Comparison of ENCODE assay signal across 13 mouse cellular contexts in the genomic region with DNA sequence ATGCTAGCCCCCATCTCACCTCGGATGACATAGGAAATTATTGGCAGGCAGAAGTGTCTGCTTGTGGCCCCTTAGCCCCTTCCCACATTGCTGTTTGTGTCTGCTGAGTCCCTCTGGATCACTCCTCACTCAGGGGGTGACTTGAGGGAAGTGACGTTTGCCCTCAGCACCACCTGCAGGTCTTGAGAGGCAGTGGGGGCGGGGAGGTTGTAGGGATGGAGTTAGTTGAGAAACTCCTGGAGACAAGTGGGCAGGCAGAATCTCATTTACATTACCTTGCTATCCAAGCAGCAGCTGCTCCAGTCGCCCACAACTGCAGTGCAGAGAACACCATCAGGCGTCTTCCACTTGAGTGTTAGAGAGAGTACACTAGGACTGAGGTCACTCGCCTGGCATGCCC. TPM values are rescaled to one million over a fixed set of nuclear protein-coding genes. Genes with fewer than 3 reads are reported as not detected.
DNase-seq lines count a peak whose midpoint lies in the region; ATAC-seq and TF ChIP-seq lines count a peak whose summit lies in the region.
"Had no signal": no experiment of that assay in that cellular context is flagged by ENCODE, and none has a peak within 500 bp of the region (broad histone marks: within the 10 kb centered on the region; RNA-seq: fewer than 3 reads in every experiment).

No protein-coding gene starts in this region.

- H3K4me2 ChIP-seq in heart, embryonic 11.5 days = peak overlapping the region; percentile 69
- H3K4me2 ChIP-seq in lung, embryonic 14.5 days = peak overlapping the region; percentile 94

- peak overlapping the region; percentile 24; the same call in 1 of the 2 replicates for H3K27ac ChIP-seq in heart, embryonic 11.5 days (ENCODE audit: low read depth, low read length)
- no peak overlapping the region for H3K27ac ChIP-seq in lung, embryonic 14.5 days (ENCODE audit: low read depth)
- 0 out of 2 replicates have a peak overlapping the region, but pooled peaks have one; percentile 6 for H3K27ac ChIP-seq in limb, embryonic 10.5 days
- no peak overlapping the region for H3K27ac ChIP-seq in left cerebral cortex, adult 2 months
- H3K27ac ChIP-seq: forebrain, embryonic 10.5 days; intestine, embryonic 15.5 days had no signal

- ATAC-seq in heart, embryonic 11.5 days (replicated peaks; ENCODE audit: insufficient number of reproducible peaks, low FRiP score, low TSS enrichment) = no peak
- ATAC-seq in lung, embryonic 14.5 days (ENCODE audit: insufficient read depth) = no peak
- ATAC-seq: intestine, embryonic 15.5 days had no signal

- H3K9ac ChIP-seq in heart, embryonic 11.5 days (ENCODE audit: low read depth, low read length) = no peak overlapping the region
- no peak overlapping the region for H3K9ac ChIP-seq in lung, embryonic 14.5 days
- H3K9ac ChIP-seq: intestine, embryonic 15.5 days had no signal

- 17% methylated on average over 6 of the region's 6 CpGs for WGBS in heart, embryonic 11.5 days (ENCODE audit: insufficient replicate concordance)
- WGBS in lung, embryonic 14.5 days = 24% methylated on average over 6 of the region's 6 CpGs
- 27% methylated on average over 6 of the region's 6 CpGs for WGBS in limb, embryonic 10.5 days

- no peaks in the 10 kb centered on the region for H3K27me3 ChIP-seq in heart, embryonic 11.5 days (ENCODE audit: control insufficient read depth, insufficient read depth, low read length)
- no peaks in the 10 kb centered on the region for H3K27me3 ChIP-seq in lung, embryonic 14.5 days (ENCODE audit: insufficient read depth, low read length)
- H3K27me3 ChIP-seq in limb, embryonic 10.5 days (ENCODE audit: low read depth, poor library complexity, severe bottlenecking) = no peaks in the 10 kb centered on the region
- H3K27me3 ChIP-seq: intestine, embryonic 15.5 days had no signal

- H3K4me3 ChIP-seq in heart, embryonic 11.5 days (ENCODE audit: low read depth, low read length) = 0 out of 2 replicates have a peak overlapping the region, but pooled peaks have one; percentile 1
- no peak overlapping the region for H3K4me3 ChIP-seq in lung, embryonic 14.5 days (ENCODE audit: low read depth, low read length)
- no peak overlapping the region for H3K4me3 ChIP-seq in limb, embryonic 10.5 days
- no peak overlapping the region for H3K4me3 ChIP-seq in left cerebral cortex, adult 2 months
- H3K4me3 ChIP-seq: forebrain, embryonic 10.5 days; intestine, embryonic 15.5 days had no signal

- H3K4me1 ChIP-seq in heart, embryonic 11.5 days (ENCODE audit: control insufficient read depth, insufficient read depth, low read length) = peaks cover 34% of the 10 kb centered on the region
- peaks cover 17% of the 10 kb centered on the region for H3K4me1 ChIP-seq in lung, embryonic 14.5 days (ENCODE audit: insufficient read depth)
- peaks cover 38% of the 10 kb centered on the region for H3K4me1 ChIP-seq in limb, embryonic 10.5 days

- DNase-seq in heart, postnatal 10 days = no peak
- no peak for DNase-seq in lung, embryonic 14.5 days
- no peak for DNase-seq in lung, postnatal 4 days
- DNase-seq in limb, embryonic 10.5 days (ENCODE audit: low spot score) = no peak
- DNase-seq in thymus, postnatal 14 days = peak; percentile 86
- DNase-seq in left cerebral cortex, adult 2 months (ENCODE audit: extremely low spot score in 1 of 2, low spot score in 2 of 2) = no peak
- DNase-seq in adrenal gland, adult 2 months = no peak
- DNase-seq: adrenal gland, postnatal 10 days; cerebellum, adult 11 months; heart, adult 11 months had no signal

- intact Hi-C loops in heart, postnatal 10 days (cut with DNase I) = no loop called here
- intact Hi-C loops in left cerebral cortex, adult 2 months (cut with DNase I) = no loop called here

- H3K36me3 ChIP-seq in heart, embryonic 11.5 days (ENCODE audit: control insufficient read depth, insufficient read depth, low read length) = peaks cover 4% of the 10 kb centered on the region; the same call in 1 of the 2 replicates
- H3K36me3 ChIP-seq in lung, embryonic 14.5 days (ENCODE audit: insufficient read depth) = peaks cover 18% of the 10 kb centered on the region; the same call in 1 of the 2 replicates
- peaks cover 24% of the 10 kb centered on the region for H3K36me3 ChIP-seq in limb, embryonic 10.5 days
- H3K36me3 ChIP-seq: intestine, embryonic 15.5 days had no signal

- no peak for TF ChIP-seq CTCF in lung, embryonic 14.5 days (IDR thresholded peaks at IDR 0.05; ENCODE audit: low read depth)
- no peak; the same call in 1 of the 2 replicates for TF ChIP-seq CTCF in left cerebral cortex, adult 2 months (IDR thresholded peaks at IDR 0.05)

- no peaks in the 10 kb centered on the region for H3K9me3 ChIP-seq in heart, embryonic 11.5 days (replicated peaks; ENCODE audit: control insufficient read depth, low read length)
- H3K9me3 ChIP-seq in lung, embryonic 14.5 days (ENCODE audit: low read depth, low read length) = no peaks in the 10 kb centered on the region
- H3K9me3 ChIP-seq in limb, embryonic 10.5 days (replicated peaks) = no peaks in the 10 kb centered on the region
- H3K9me3 ChIP-seq: forebrain, embryonic 10.5 days; intestine, embryonic 15.5 days had no signal

RNA-seq across cellular contexts. Expression of a gene that starts 36.8 kb away (rescaled TPM):
- polyA plus RNA-seq in heart, embryonic 11.5 days (2014; fragmentation: Nextera tagmentation; extraction: Ambion mirVana) = 137 and 139 TPM in 2 replicates
- total RNA-seq in heart, postnatal 10 days (2021) = 100 to 1,000 TPM; 112 to 124 TPM
- 180 and 188 TPM in 2 replicates for polyA plus RNA-seq in lung, embryonic 14.5 days (2014; fragmentation: Nextera tagmentation; extraction: Ambion mirVana)
- 136 and 148 TPM in 2 replicates for polyA plus RNA-seq in limb, embryonic 10.5 days (2016; fragmentation: Nextera tagmentation; extraction: Ambion mirVana)
- 100 to 1,000 TPM; 266 to 272 TPM for total RNA-seq in left cerebral cortex, adult 2 months (2021)
- total RNA-seq in adrenal gland, adult 2 months (2021) = 100 to 1,000 TPM; 112 to 118 TPM
- 12.8 and 14.8 TPM in 2 replicates for polyA plus RNA-seq in adrenal gland, adult 2 months (2012; rRNA removed)

Comparison
In these comparisons a context has a peak if more than half of its experiments do, and no peak if none do; other contexts are left out.
1. H3K27ac ChIP-seq: peak in heart, embryonic 11.5 days (single experiment) and limb, embryonic 10.5 days (single experiment); none in lung, embryonic 14.5 days (single experiment) and left cerebral cortex, adult 2 months (single experiment).